Mouse (Mus musculus): ENCODE results near the gene Pla2g3. TPM values are rescaled to one million over a fixed set of nuclear protein-coding genes. Genes with fewer than 3 reads are reported as not detected.

The Pla2g3 gene
- total RNA-seq, 4 experiments from 2014 or later: 0.17 to 0.59 (median 0.43) TPM

GRCm38 (mm10) chr11:3520919-3521318 is 32.8 kb downstream of the Pla2g3 start:
- DNase-seq: no peak

- DNase-seq: no peak
Observed at GRCm38 (mm10) chr11:3521339-3522224, 33.5 kb downstream of the Pla2g3 start.

GRCm38 (mm10) chr11:3522285-3523000 is 34.4 kb downstream of the Pla2g3 start:
- no peak for DNase-seq

GRCm38 (mm10) chr11:3523840-3524582 is 35.9 kb downstream of the Pla2g3 start:
- DNase-seq: no peak

GRCm38 (mm10) chr11:3525560-3525959 is 37.5 kb downstream of the Pla2g3 start:
- DNase-seq: no peak

- no peak for DNase-seq
Observed at GRCm38 (mm10) chr11:3526207-3526606, 38.1 kb downstream of the Pla2g3 start.

- DNase-seq: no peak
Observed at GRCm38 (mm10) chr11:3526979-3527738, 39.1 kb downstream of the Pla2g3 start.

- no peak for DNase-seq
Observed at GRCm38 (mm10) chr11:3527766-3528165, 39.7 kb downstream of the Pla2g3 start.

- no peak for DNase-seq
Observed at GRCm38 (mm10) chr11:3528208-3528607, 40.1 kb downstream of the Pla2g3 start.

- DNase-seq: no peak
Observed at GRCm38 (mm10) chr11:3529476-3530252, 41.6 kb downstream of the Pla2g3 start.

GRCm38 (mm10) chr11:3530731-3531130 is 42.6 kb downstream of the Pla2g3 start:
- DNase-seq: no peak

- no peak for DNase-seq
Observed at GRCm38 (mm10) chr11:3531634-3532033, 43.5 kb downstream of the Pla2g3 start.

GRCm38 (mm10) chr11:3532101-3532931 is 44.2 kb downstream of the Pla2g3 start:
- DNase-seq: no peak

- no peak for DNase-seq
Observed at GRCm38 (mm10) chr11:3533406-3533932, 45.4 kb downstream of the Pla2g3 start.

GRCm38 (mm10) chr11:3534956-3535355 is 46.9 kb downstream of the Pla2g3 start:
- no peak for DNase-seq

- peak; percentile 94 for DNase-seq
Observed at GRCm38 (mm10) chr11:3535406-3535986, 47.4 kb downstream of the Pla2g3 start.

GRCm38 (mm10) chr11:3536082-3536481 is 48.0 kb downstream of the Pla2g3 start:
- no peak for DNase-seq

GRCm38 (mm10) chr11:3536745-3537333 is 48.8 kb downstream of the Pla2g3 start:
- no peak for DNase-seq

GRCm38 (mm10) chr11:3537711-3538110 is 49.6 kb downstream of the Pla2g3 start:
- DNase-seq: no peak
